Mouse (Mus musculus): Measurements from ENCODE around the gene Yars2. TPM values are rescaled to one million over a fixed set of nuclear protein-coding genes. Genes with fewer than 3 reads are reported as not detected.

Gene Yars2
- polyA plus RNA-seq, 1 experiment from 2014 or later = 18.3 TPM

- no peak overlapping the region for H3K27ac ChIP-seq (ENCODE audit: low read depth, low read length)
- H3K9me3 ChIP-seq (ENCODE audit: control insufficient read depth) = no peaks in the 10 kb centered on the region
- H3K27me3 ChIP-seq (replicated peaks; ENCODE audit: control insufficient read depth, insufficient read depth, low read length) = no peaks in the 10 kb centered on the region
- TF ChIP-seq CTCF (IDR thresholded peaks at IDR 0.05; ENCODE audit: low read depth) = no peak
- no peaks in the 10 kb centered on the region for H3K4me1 ChIP-seq (replicated peaks; ENCODE audit: control insufficient read depth, insufficient read depth, low read length)
- H3K9ac ChIP-seq (ENCODE audit: low read depth, low read length) = no peak overlapping the region
- no peak overlapping the region for H3K4me3 ChIP-seq (ENCODE audit: low read depth, low read length)
- no peak overlapping the region for H3K4me2 ChIP-seq (replicated peaks; ENCODE audit: low read depth)
- no peak for ATAC-seq
- H3K36me3 ChIP-seq (ENCODE audit: control insufficient read depth, insufficient read depth) = peaks cover 10% of the 10 kb centered on the region; the same call in 1 of the 2 replicates
- WGBS = 79% methylated on average over 6 of the region's 6 CpGs
Measured at GRCm38 (mm10) chr16:16261481-16261880, 41.3 kb upstream of the Yars2 start.

- no peaks in the 10 kb centered on the region for H3K4me1 ChIP-seq (replicated peaks; ENCODE audit: control insufficient read depth, insufficient read depth, low read length)
- H3K27ac ChIP-seq (ENCODE audit: low read depth, low read length) = no peak overlapping the region
- TF ChIP-seq CTCF (IDR thresholded peaks at IDR 0.05; ENCODE audit: low read depth) = no peak
- H3K27me3 ChIP-seq (replicated peaks; ENCODE audit: control insufficient read depth, insufficient read depth, low read length) = no peaks in the 10 kb centered on the region
- no peak for ATAC-seq
- H3K9me3 ChIP-seq (ENCODE audit: control insufficient read depth) = no peaks in the 10 kb centered on the region
- no peak overlapping the region for H3K4me3 ChIP-seq (ENCODE audit: low read depth, low read length)
- no peak overlapping the region for H3K9ac ChIP-seq (ENCODE audit: low read depth, low read length)
- H3K36me3 ChIP-seq (ENCODE audit: control insufficient read depth, insufficient read depth) = peaks cover 13% of the 10 kb centered on the region; the same call in 1 of the 2 replicates
- WGBS = 89% methylated on average over 3 of the region's 3 CpGs
- H3K4me2 ChIP-seq (replicated peaks; ENCODE audit: low read depth) = no peak overlapping the region
Measured at GRCm38 (mm10) chr16:16262436-16262835, 40.3 kb upstream of the Yars2 start.

DNA sequence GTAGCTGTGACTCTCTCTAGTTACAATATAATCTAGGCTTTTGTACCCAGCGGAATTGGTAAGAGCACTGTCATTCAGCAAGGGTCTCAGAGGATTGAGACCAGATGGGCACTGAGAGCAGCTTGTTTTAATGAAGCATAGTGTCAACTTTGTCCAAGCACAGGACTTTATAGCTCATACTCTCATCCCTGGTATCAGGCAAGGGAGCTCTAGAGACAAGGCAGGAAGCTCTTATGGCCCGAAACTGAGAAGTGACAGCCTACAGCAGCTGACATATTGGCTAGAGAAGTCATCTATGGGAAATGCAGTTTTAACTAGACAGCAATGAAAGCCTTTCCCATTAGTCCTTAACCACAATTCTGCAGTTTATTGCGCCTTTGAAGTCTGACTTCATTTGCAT, 29.8 kb upstream of the Yars2 start:
- Histone ChIP-seq H3K4me1 (replicated peaks; ENCODE audit: control insufficient read depth, insufficient read depth, low read length) (no peaks in the 10 kb centered on the region), H3K9ac (ENCODE audit: low read depth, low read length) (no peak overlapping the region), H3K36me3 (ENCODE audit: control insufficient read depth, insufficient read depth) (peaks cover 8% of the 10 kb centered on the region; the same call in 1 of the 2 replicates), H3K27me3 (replicated peaks; ENCODE audit: control insufficient read depth, insufficient read depth, low read length) (no peaks in the 10 kb centered on the region), H3K4me2 (replicated peaks; ENCODE audit: low read depth) (no peak overlapping the region), H3K4me3 (ENCODE audit: low read depth, low read length) (no peak overlapping the region), H3K9me3 (ENCODE audit: control insufficient read depth) (no peaks in the 10 kb centered on the region), H3K27ac (ENCODE audit: low read depth, low read length) (no peak overlapping the region)
- TF ChIP-seq CTCF (IDR thresholded peaks at IDR 0.05; ENCODE audit: low read depth) = no peak
- ATAC-seq = no peak
- 75% methylated on average over 3 of the region's 3 CpGs for WGBS

- no peaks in the 10 kb centered on the region for H3K9me3 ChIP-seq (ENCODE audit: control insufficient read depth)
- H3K4me2 ChIP-seq (replicated peaks; ENCODE audit: low read depth) = no peak overlapping the region
- H3K9ac ChIP-seq (ENCODE audit: low read depth, low read length) = no peak overlapping the region
- TF ChIP-seq CTCF (IDR thresholded peaks at IDR 0.05; ENCODE audit: low read depth) = no peak
- no peaks in the 10 kb centered on the region for H3K27me3 ChIP-seq (replicated peaks; ENCODE audit: control insufficient read depth, insufficient read depth, low read length)
- no peak overlapping the region for H3K27ac ChIP-seq (ENCODE audit: low read depth, low read length)
- H3K4me1 ChIP-seq (replicated peaks; ENCODE audit: control insufficient read depth, insufficient read depth, low read length) = no peaks in the 10 kb centered on the region
- WGBS = 85% methylated on average over 6 of the region's 6 CpGs
- no peak for ATAC-seq
- no peak overlapping the region for H3K4me3 ChIP-seq (ENCODE audit: low read depth, low read length)
- H3K36me3 ChIP-seq (ENCODE audit: control insufficient read depth, insufficient read depth) = peaks cover 8% of the 10 kb centered on the region; the same call in 1 of the 2 replicates
Measured at GRCm38 (mm10) chr16:16273752-16274151, 29.0 kb upstream of the Yars2 start.

DNA sequence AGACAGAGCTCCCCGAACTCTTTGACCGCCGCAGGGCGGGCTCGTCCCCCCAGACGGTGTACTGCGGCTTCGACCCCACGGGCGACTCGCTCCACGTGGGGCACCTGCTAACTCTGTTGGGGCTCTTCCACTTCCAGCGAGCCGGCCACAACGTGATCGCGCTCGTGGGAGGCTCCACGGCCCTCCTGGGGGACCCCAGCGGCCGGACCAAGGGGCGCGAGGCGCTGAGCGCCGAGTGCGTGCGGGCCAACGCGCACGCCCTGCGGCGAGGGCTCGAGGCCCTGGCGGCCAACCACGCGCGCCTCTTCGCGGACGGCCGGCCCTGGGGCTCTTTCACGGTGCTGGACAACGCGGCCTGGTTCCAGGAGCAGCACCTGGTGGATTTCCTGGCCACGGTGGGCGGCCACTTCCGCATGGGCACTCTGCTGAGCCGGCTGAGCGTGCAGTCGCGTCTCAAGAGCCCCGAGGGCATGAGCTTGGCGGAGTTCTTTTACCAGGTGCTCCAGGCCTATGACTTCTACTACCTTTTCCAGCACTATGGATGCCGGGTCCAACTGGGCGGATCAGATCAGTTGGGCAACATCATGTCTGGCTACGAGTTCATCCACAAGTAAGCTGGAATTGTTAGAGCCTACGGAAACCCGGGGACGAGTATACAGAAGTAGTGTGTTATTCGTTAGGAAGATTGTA, 518 bp downstream of the Yars2 start:
- H3K27me3 ChIP-seq (replicated peaks; ENCODE audit: control insufficient read depth, insufficient read depth, low read length) = no peaks in the 10 kb centered on the region
- H3K9me3 ChIP-seq (ENCODE audit: control insufficient read depth) = no peaks in the 10 kb centered on the region
- peak overlapping the region; percentile 77 for H3K9ac ChIP-seq (ENCODE audit: low read depth, low read length)
- peak; percentile 52 for ATAC-seq
- peak overlapping the region; percentile 95 for H3K4me2 ChIP-seq (replicated peaks; ENCODE audit: low read depth)
- H3K36me3 ChIP-seq (ENCODE audit: control insufficient read depth, insufficient read depth) = peaks cover 5% of the 10 kb centered on the region
- peak overlapping the region; percentile 96 for H3K4me3 ChIP-seq (ENCODE audit: low read depth, low read length)
- H3K4me1 ChIP-seq (replicated peaks; ENCODE audit: control insufficient read depth, insufficient read depth, low read length) = no peaks in the 10 kb centered on the region; the same call in 1 of the 2 replicates
- WGBS = under 1% methylated on average over 61 of the region's 61 CpGs
- 0 out of 2 replicates have a peak, but pooled peaks have one; percentile 13 for TF ChIP-seq CTCF (IDR thresholded peaks at IDR 0.05; ENCODE audit: low read depth)
- H3K27ac ChIP-seq (ENCODE audit: low read depth, low read length) = peak overlapping the region; percentile 91

GRCm38 (mm10) chr16:16303888-16304287, 1.1 kb downstream of the Yars2 start:
- WGBS = 18% methylated on average over 7 of the region's 7 CpGs
- no peak overlapping the region for H3K27ac ChIP-seq (ENCODE audit: low read depth, low read length)
- ATAC-seq = no peak

More at GRCm38 (mm10) chr16:16303888-16304287, 1.1 kb downstream of the Yars2 start:
- no peaks in the 10 kb centered on the region for H3K9me3 ChIP-seq (ENCODE audit: control insufficient read depth)
- peaks cover 5% of the 10 kb centered on the region for H3K36me3 ChIP-seq (ENCODE audit: control insufficient read depth, insufficient read depth)
- H3K4me2 ChIP-seq (replicated peaks; ENCODE audit: low read depth) = peak overlapping the region; percentile 95
- peak overlapping the region; percentile 77; the same call in 1 of the 2 replicates for H3K9ac ChIP-seq (ENCODE audit: low read depth, low read length)
- no peaks in the 10 kb centered on the region; the same call in 1 of the 2 replicates for H3K4me1 ChIP-seq (replicated peaks; ENCODE audit: control insufficient read depth, insufficient read depth, low read length)
- TF ChIP-seq CTCF (IDR thresholded peaks at IDR 0.05; ENCODE audit: low read depth) = peak; percentile 51
- no peaks in the 10 kb centered on the region for H3K27me3 ChIP-seq (replicated peaks; ENCODE audit: control insufficient read depth, insufficient read depth, low read length)
- H3K4me3 ChIP-seq (ENCODE audit: low read depth, low read length) = peak overlapping the region; percentile 96

Measured in intestine, postnatal 0 days (tissue).